Comparison of ENCODE assay signal across 19 mouse cellular contexts in the genomic region with DNA sequence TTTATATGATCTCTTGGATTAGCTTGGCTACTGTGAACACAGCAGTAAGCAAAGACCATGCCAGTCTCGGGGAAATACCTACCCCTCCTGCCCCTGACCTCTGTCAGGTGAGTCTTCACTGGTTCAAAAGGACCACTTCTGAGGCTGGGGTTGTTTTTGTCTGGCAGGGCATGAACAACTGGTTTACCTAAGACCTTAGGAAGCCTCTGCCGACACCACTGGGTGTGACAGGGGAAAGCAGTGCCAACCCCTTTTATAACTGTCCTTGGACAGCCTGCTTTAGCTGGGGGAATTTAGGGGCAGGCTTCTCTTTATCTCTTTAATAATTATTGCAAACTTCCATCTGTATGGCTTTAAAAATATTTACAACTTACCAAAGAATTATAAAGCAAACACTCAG.
DNase-seq lines count a peak whose midpoint lies in the region; ATAC-seq lines count a peak whose summit lies in the region.
"Had no signal": no experiment of that assay in that cellular context is flagged by ENCODE, and none has a peak within 500 bp of the region (broad histone marks: within the 10 kb centered on the region; RNA-seq: fewer than 3 reads in every experiment).

No protein-coding gene starts in this region.

- no peaks in the 10 kb centered on the region for H3K9me3 ChIP-seq in heart, embryonic 12.5 days (replicated peaks)
- H3K9me3 ChIP-seq: embryonic facial prominence, embryonic 15.5 days; forebrain, embryonic 10.5 days; forebrain, embryonic 15.5 days; hindbrain, embryonic 15.5 days; kidney, embryonic 15.5 days had no signal

- no peaks in the 10 kb centered on the region for H3K27me3 ChIP-seq in heart, embryonic 12.5 days (replicated peaks)
- H3K27me3 ChIP-seq: embryonic facial prominence, embryonic 15.5 days; forebrain, embryonic 15.5 days; hindbrain, embryonic 15.5 days; kidney, embryonic 15.5 days had no signal

- 0 out of 2 replicates have a peak overlapping the region, but pooled peaks have one; percentile 42 for H3K27ac ChIP-seq in heart, embryonic 12.5 days (ENCODE audit: poor library complexity, severe bottlenecking)
- H3K27ac ChIP-seq: embryonic facial prominence, embryonic 15.5 days; forebrain, embryonic 10.5 days; forebrain, embryonic 15.5 days; hindbrain, embryonic 15.5 days; kidney, embryonic 15.5 days had no signal

- H3K4me2 ChIP-seq in heart, embryonic 12.5 days: no peak overlapping the region
- H3K4me2 ChIP-seq: embryonic facial prominence, embryonic 15.5 days; forebrain, embryonic 15.5 days; hindbrain, embryonic 15.5 days; kidney, embryonic 15.5 days had no signal

- no peak overlapping the region for H3K9ac ChIP-seq in heart, embryonic 12.5 days
- H3K9ac ChIP-seq: embryonic facial prominence, embryonic 15.5 days; forebrain, embryonic 15.5 days; hindbrain, embryonic 15.5 days; kidney, embryonic 15.5 days had no signal

- 79% methylated on average over 2 of the region's 2 CpGs for WGBS in heart, embryonic 12.5 days

- no peak overlapping the region for H3K4me3 ChIP-seq in heart, embryonic 12.5 days
- H3K4me3 ChIP-seq: embryonic facial prominence, embryonic 15.5 days; erythroblast, embryonic 14.5 days; forebrain, embryonic 10.5 days; forebrain, embryonic 15.5 days; hindbrain, embryonic 15.5 days; kidney, embryonic 15.5 days had no signal

- peak; percentile 94 for DNase-seq in heart, adult 11 months
- DNase-seq in heart, postnatal 4 days: no peak
- DNase-seq in heart, adult 9 months (ENCODE audit: low spot score in 2 of 2): peak; percentile 34 to 44
- peak; percentile 57 to 58 for DNase-seq in heart, postnatal 10 days
- DNase-seq in cerebellum, postnatal 4 days (ENCODE audit: low spot score in 2 of 2): no peak
- DNase-seq: adrenal gland, adult 2 months; adrenal gland, postnatal 25 days; cerebellum, adult 18-20 months; cerebellum, adult 9-11 months; cerebellum, postnatal 36 days; kidney, adult 2 months had no signal

- H3K36me3 ChIP-seq in heart, embryonic 12.5 days: no peaks in the 10 kb centered on the region
- H3K36me3 ChIP-seq: embryonic facial prominence, embryonic 15.5 days; forebrain, embryonic 10.5 days; forebrain, embryonic 15.5 days; hindbrain, embryonic 15.5 days; kidney, embryonic 15.5 days had no signal

- no peak for ATAC-seq in heart, embryonic 12.5 days (ENCODE audit: insufficient number of reproducible peaks, low FRiP score)
- ATAC-seq: forebrain, embryonic 15.5 days; intestine, embryonic 16.5 days had no signal

- H3K4me1 ChIP-seq in heart, embryonic 12.5 days (replicated peaks): peaks cover 40% of the 10 kb centered on the region
- H3K4me1 ChIP-seq: forebrain, embryonic 10.5 days; forebrain, embryonic 15.5 days; hindbrain, embryonic 15.5 days; kidney, embryonic 15.5 days had no signal

- intact Hi-C loops in heart, postnatal 10 days (cut with DNase I): no loop called here

Comparison
In these comparisons a context has a peak if more than half of its experiments do, and no peak if none do; other contexts are left out.
1. DNase-seq: peak in heart, adult 11 months (single experiment), heart, adult 9 months (2 of 2) and heart, postnatal 10 days (2 of 2); none in heart, postnatal 4 days (single experiment) and cerebellum, postnatal 4 days (0 of 2).